Mouse (Mus musculus) embryo, embryonic 9.5 days (tissue): ENCODE data around the gene Klhl8.
A peak's percentile ranks its signal among the peaks of the same experiment; 100 is the strongest.

Experiments
- DNase-seq: peaks from one replicate; pipeline ENCODE4 v3.0.0-alpha.2; 2017; ENCODE audit errors: extremely low spot score

The Klhl8 gene

GRCm38 (mm10) chr5:103916595-103917356, 5.7 kb upstream of the Klhl8 start:
- no peak for DNase-seq

GRCm38 (mm10) chr5:103914335-103915226, 3.5 kb upstream of the Klhl8 start:
- DNase-seq, result no peak

- no peak for DNase-seq
Observed at GRCm38 (mm10) chr5:103913150-103913549, 2.1 kb upstream of the Klhl8 start.

GRCm38 (mm10) chr5:103911555-103911954, 496 bp upstream of the Klhl8 start:
- no peak for DNase-seq

- DNase-seq, result no peak
Observed at GRCm38 (mm10) chr5:103910156-103910555, 903 bp downstream of the Klhl8 start.

GRCm38 (mm10) chr5:103909466-103909865, 1.6 kb downstream of the Klhl8 start:
- DNase-seq, result no peak

GRCm38 (mm10) chr5:103908851-103909250, 2.2 kb downstream of the Klhl8 start:
- DNase-seq, result no peak

- no peak for DNase-seq
Observed at GRCm38 (mm10) chr5:103907844-103908243, 3.2 kb downstream of the Klhl8 start.

GRCm38 (mm10) chr5:103906173-103906572, 4.9 kb downstream of the Klhl8 start:
- DNase-seq, result no peak

GRCm38 (mm10) chr5:103898310-103898709, 12.7 kb downstream of the Klhl8 start:
- DNase-seq, result no peak

- DNase-seq, result no peak
Observed at GRCm38 (mm10) chr5:103889766-103890165, 21.3 kb downstream of the Klhl8 start.

GRCm38 (mm10) chr5:103863759-103864158, 47.3 kb downstream of the Klhl8 start:
- DNase-seq, result no peak

GRCm38 (mm10) chr5:103860622-103861021, 50.4 kb downstream of the Klhl8 start:
- DNase-seq, result no peak

- DNase-seq, result no peak
Observed at GRCm38 (mm10) chr5:103857151-103857550, 53.9 kb downstream of the Klhl8 start.

- DNase-seq, result peak; percentile 64
Observed at GRCm38 (mm10) chr5:103856286-103857009, 54.6 kb downstream of the Klhl8 start.

GRCm38 (mm10) chr5:103855483-103856211, 55.4 kb downstream of the Klhl8 start:
- no peak for DNase-seq

GRCm38 (mm10) chr5:103854807-103855194, 56.3 kb downstream of the Klhl8 start:
- no peak for DNase-seq

GRCm38 (mm10) chr5:103854041-103854806, 56.8 kb downstream of the Klhl8 start:
- DNase-seq, result no peak

- no peak for DNase-seq
Observed at GRCm38 (mm10) chr5:103852756-103853549, 58.1 kb downstream of the Klhl8 start.

GRCm38 (mm10) chr5:103848546-103848945, 62.5 kb downstream of the Klhl8 start:
- DNase-seq, result no peak
